Mouse (Mus musculus): ENCODE measurements around the gene Veph1.

DNA sequence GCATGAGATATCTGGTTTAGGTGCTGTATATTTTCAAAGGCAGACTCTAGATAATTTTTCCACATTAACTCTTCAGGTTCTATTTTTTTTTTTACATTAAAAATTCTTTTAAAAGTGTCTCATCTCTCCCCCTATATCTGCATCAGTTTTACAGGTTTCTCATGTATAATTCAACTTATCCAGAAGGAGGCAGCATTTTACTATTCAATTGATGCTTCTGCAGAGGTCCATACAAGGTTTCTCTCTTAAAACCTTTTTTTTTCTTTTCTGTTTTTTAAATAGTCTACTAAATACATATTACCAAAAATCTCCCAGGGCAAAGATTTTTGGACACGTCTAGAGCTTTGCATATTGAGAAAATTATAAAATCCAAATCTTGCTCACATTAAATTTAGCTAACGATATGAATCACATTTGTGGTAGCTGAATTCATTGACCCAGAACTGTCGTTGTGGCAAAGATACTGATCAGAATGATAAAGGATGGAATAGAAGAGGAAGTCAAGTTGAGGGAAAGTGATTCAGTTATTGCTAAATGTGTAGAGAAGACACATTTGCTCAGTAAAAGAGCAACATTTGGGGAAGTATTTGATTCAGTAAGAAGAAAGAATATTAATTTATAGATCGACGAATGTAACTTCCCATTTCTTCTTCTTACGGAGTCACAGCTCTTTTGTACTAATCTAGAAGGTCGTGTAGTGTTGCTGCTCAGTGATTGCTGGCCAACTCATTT is 292.3 kb downstream of the Veph1 start:
- TF ChIP-seq CTCF (IDR thresholded peaks at IDR 0.05; ENCODE audit: insufficient read depth, low read length) (no peak), POLR2A (IDR thresholded peaks at IDR 0.05; ENCODE audit: borderline replicate concordance, extremely low read depth, low read depth, low read length) (no peak)
